Mouse (Mus musculus): ENCODE results near the gene Mxi1. TPM values are rescaled to one million over a fixed set of nuclear protein-coding genes. Genes with fewer than 3 reads are reported as not detected.

The Mxi1 gene
- polyA plus RNA-seq, 2 experiments: 25.8 to 40.1 TPM

GRCm38 (mm10) chr19:53296331-53297254 lies 13.7 kb upstream of the Mxi1 start:
- Histone ChIP-seq H3K4me3 (replicated peaks; ENCODE audit: low read length) (no peak overlapping the region), H3K9ac (ENCODE audit: low read depth, low read length, severe bottlenecking) (no peak overlapping the region), H3K4me1 (ENCODE audit: control insufficient read depth, insufficient read depth, low read length) (no peaks in the 10 kb centered on the region), H3K4me2 (replicated peaks; ENCODE audit: low read depth, low read length, severe bottlenecking) (no peak overlapping the region), H3K27me3 (ENCODE audit: control insufficient read depth, insufficient read depth, low read length) (no peaks in the 10 kb centered on the region), H3K27ac (replicated peaks; ENCODE audit: low read depth, low read length) (no peak overlapping the region), H3K9me3 (ENCODE audit: control insufficient read depth, low read length) (no peaks in the 10 kb centered on the region), H3K36me3 (ENCODE audit: control insufficient read depth, insufficient read depth, low read length) (no peaks in the 10 kb centered on the region)
- no peak for TF ChIP-seq POLR2A (IDR thresholded peaks at IDR 0.05; ENCODE audit: borderline replicate concordance, extremely low read depth, insufficient read depth, insufficient read length)
- WGBS: 78% methylated on average over 23 of the region's 23 CpGs
- DNase-seq (ENCODE audit: low spot score): no peak
- ATAC-seq (ENCODE audit: low FRiP score, low read depth): no peak

DNA sequence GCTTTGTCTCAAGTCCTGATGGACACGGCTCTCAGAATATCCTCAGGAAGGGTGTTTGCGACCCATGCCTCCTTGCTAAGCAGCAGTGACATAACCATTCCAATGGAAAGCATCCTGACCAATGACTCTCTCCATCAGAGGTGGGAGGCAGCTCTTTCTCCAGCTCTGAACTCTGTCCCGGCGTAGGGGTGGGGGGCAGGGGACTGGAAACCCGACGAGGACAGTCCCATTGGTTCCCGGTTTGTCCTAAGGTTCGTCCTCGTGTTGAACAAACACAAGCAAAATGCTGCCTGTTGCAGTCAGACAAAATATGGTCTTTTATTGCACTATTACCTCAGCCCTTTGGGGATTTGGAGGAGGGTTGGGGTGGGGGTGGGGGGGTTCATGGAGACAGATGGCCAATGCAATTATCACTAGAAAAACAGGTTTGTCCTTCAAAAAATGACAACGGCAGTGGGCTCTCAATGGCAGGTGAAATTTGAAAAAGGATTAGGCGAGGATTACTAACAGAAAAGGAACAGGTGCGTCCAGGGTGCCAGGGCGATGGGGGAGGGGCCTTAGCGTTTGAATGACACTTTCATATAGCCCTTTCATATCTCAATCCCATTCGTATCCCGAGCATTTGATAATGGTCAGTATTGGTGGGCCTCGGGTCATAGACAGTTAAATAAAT lies 11.0 kb upstream of the Mxi1 start:
- Histone ChIP-seq H3K4me1 (ENCODE audit: control insufficient read depth, insufficient read depth, low read length) (no peaks in the 10 kb centered on the region), H3K4me2 (replicated peaks; ENCODE audit: low read depth, low read length, severe bottlenecking) (no peak overlapping the region), H3K4me3 (replicated peaks; ENCODE audit: low read length) (no peak overlapping the region), H3K27ac (replicated peaks; ENCODE audit: low read depth, low read length) (no peak overlapping the region), H3K9me3 (ENCODE audit: control insufficient read depth, low read length) (no peaks in the 10 kb centered on the region), H3K36me3 (ENCODE audit: control insufficient read depth, insufficient read depth, low read length) (no peaks in the 10 kb centered on the region), H3K9ac (ENCODE audit: low read depth, low read length, severe bottlenecking) (no peak overlapping the region), H3K27me3 (ENCODE audit: control insufficient read depth, insufficient read depth, low read length) (no peaks in the 10 kb centered on the region)
- ATAC-seq (ENCODE audit: low FRiP score, low read depth) (no peak), DNase-seq (ENCODE audit: low spot score) (no peak)
- TF ChIP-seq POLR2A (IDR thresholded peaks at IDR 0.05; ENCODE audit: borderline replicate concordance, extremely low read depth, insufficient read depth, insufficient read length): no peak
- 53% methylated on average over 17 of the region's 17 CpGs for WGBS

DNA sequence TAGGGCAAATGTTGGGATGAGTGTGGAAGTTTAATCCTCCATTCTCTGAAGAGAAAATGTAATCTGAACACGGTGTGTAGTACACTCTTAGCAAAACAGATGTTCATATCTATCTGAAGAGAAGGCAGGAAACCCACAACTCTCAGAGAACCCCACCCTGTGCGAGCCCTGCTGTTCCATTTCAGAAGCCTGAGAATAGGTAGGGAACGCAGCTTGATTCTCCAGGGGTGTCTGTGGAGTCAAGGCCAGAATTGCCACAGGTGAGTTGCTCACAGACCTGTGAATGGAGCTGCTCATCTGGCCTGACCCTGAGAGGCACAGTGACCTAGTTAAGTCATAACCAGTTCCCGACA lies 10.5 kb upstream of the Mxi1 start:
- Histone ChIP-seq H3K4me3 (replicated peaks; ENCODE audit: low read length) (no peak overlapping the region), H3K4me1 (ENCODE audit: control insufficient read depth, insufficient read depth, low read length) (no peaks in the 10 kb centered on the region), H3K27me3 (ENCODE audit: control insufficient read depth, insufficient read depth, low read length) (no peaks in the 10 kb centered on the region), H3K27ac (replicated peaks; ENCODE audit: low read depth, low read length) (no peak overlapping the region), H3K36me3 (ENCODE audit: control insufficient read depth, insufficient read depth, low read length) (no peaks in the 10 kb centered on the region), H3K9ac (ENCODE audit: low read depth, low read length, severe bottlenecking) (no peak overlapping the region), H3K4me2 (replicated peaks; ENCODE audit: low read depth, low read length, severe bottlenecking) (no peak overlapping the region), H3K9me3 (ENCODE audit: control insufficient read depth, low read length) (no peaks in the 10 kb centered on the region)
- no peak for ATAC-seq (ENCODE audit: low FRiP score, low read depth)
- TF ChIP-seq POLR2A (IDR thresholded peaks at IDR 0.05; ENCODE audit: borderline replicate concordance, extremely low read depth, insufficient read depth, insufficient read length): no peak
- no peak for DNase-seq (ENCODE audit: low spot score)
- WGBS: 87% methylated on average over 4 of the region's 4 CpGs

DNA sequence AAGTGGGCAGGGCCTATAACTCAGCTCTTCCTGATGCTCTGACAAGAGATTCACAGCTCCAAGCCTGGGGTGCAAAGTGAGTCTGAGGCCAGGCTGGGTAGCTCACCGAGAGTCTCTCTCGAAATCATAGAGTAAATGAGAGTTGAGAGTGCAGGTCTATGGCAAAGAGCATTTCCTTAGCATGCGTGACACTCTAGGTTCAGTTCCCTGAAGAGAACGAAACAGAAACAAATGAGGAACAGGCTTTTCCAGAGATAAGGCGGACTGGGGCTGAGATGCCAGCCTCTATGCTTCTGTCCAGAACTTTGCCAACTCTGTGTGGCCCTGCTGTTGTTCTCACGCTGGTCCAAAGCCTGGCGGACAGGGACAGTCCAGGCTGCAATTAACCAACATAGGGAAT lies 6.9 kb upstream of the Mxi1 start:
- Histone ChIP-seq H3K4me3 (replicated peaks; ENCODE audit: low read length) (no peak overlapping the region), H3K9ac (ENCODE audit: low read depth, low read length, severe bottlenecking) (no peak overlapping the region), H3K36me3 (ENCODE audit: control insufficient read depth, insufficient read depth, low read length) (no peaks in the 10 kb centered on the region), H3K27ac (replicated peaks; ENCODE audit: low read depth, low read length) (no peak overlapping the region), H3K27me3 (ENCODE audit: control insufficient read depth, insufficient read depth, low read length) (no peaks in the 10 kb centered on the region), H3K4me2 (replicated peaks; ENCODE audit: low read depth, low read length, severe bottlenecking) (no peak overlapping the region), H3K9me3 (ENCODE audit: control insufficient read depth, low read length) (no peaks in the 10 kb centered on the region), H3K4me1 (ENCODE audit: control insufficient read depth, insufficient read depth, low read length) (peaks cover 5% of the 10 kb centered on the region; the same call in 1 of the 2 replicates)
- ATAC-seq (ENCODE audit: low FRiP score, low read depth) (no peak), DNase-seq (ENCODE audit: low spot score) (no peak)
- no peak for TF ChIP-seq POLR2A (IDR thresholded peaks at IDR 0.05; ENCODE audit: borderline replicate concordance, extremely low read depth, insufficient read depth, insufficient read length)
- WGBS: 89% methylated on average over 7 of the region's 7 CpGs

DNA sequence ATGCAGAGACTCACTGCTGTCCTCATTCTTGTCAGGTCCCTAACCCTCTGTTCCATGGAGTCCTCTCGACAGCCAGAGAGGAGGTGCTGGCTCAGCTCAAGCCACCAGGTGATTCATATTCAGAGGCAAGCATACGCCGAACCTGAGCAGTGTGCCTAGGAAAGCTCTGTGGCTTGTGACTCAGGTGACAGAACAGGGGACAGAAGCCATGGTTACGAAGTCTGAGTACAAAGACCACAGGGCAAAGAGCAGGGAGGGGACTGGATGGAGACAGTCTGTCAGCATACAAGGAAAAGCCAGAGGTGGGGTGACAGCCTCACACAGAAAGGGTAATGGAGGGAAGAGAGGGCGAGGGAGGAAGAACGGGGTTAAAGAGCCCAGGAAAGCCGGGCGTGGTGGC lies 4.7 kb upstream of the Mxi1 start:
- TF ChIP-seq POLR2A (IDR thresholded peaks at IDR 0.05; ENCODE audit: borderline replicate concordance, extremely low read depth, insufficient read depth, insufficient read length): no peak
- WGBS: 84% methylated on average over 8 of the region's 8 CpGs
- Histone ChIP-seq H3K4me3 (replicated peaks; ENCODE audit: low read length) (no peak overlapping the region), H3K36me3 (ENCODE audit: control insufficient read depth, insufficient read depth, low read length) (no peaks in the 10 kb centered on the region), H3K9ac (ENCODE audit: low read depth, low read length, severe bottlenecking) (no peak overlapping the region), H3K27me3 (ENCODE audit: control insufficient read depth, insufficient read depth, low read length) (no peaks in the 10 kb centered on the region), H3K9me3 (ENCODE audit: control insufficient read depth, low read length) (no peaks in the 10 kb centered on the region), H3K4me2 (replicated peaks; ENCODE audit: low read depth, low read length, severe bottlenecking) (no peak overlapping the region), H3K27ac (replicated peaks; ENCODE audit: low read depth, low read length) (no peak overlapping the region), H3K4me1 (ENCODE audit: control insufficient read depth, insufficient read depth, low read length) (peaks cover 5% of the 10 kb centered on the region; the same call in 1 of the 2 replicates)
- ATAC-seq (ENCODE audit: low FRiP score, low read depth) (no peak), DNase-seq (ENCODE audit: low spot score) (no peak)
